Mouse (Mus musculus) adipose tissue, adult 10 weeks (tissue): ENCODE measurements around the gene Uqcr10. TPM values are rescaled to one million over a fixed set of nuclear protein-coding genes. Genes with fewer than 3 reads are reported as not detected.

Source experiments
- polyA plus RNA-seq: library from polyadenylated mRNA; stranded (reverse); fragments of 350-450 nt; fragmentation: Illumina TruSeq; extraction: RNeasy Lipid Tissue Mini Kit (QIAGEN cat#74804); gene quantifications from one replicate; pipeline ENCODE4 v1.2.3, GENCODE M21; 2014; ENCODE audit warnings: low read depth, low replicate concordance

Gene Uqcr10
- polyA plus RNA-seq = 374 TPM

DNA sequence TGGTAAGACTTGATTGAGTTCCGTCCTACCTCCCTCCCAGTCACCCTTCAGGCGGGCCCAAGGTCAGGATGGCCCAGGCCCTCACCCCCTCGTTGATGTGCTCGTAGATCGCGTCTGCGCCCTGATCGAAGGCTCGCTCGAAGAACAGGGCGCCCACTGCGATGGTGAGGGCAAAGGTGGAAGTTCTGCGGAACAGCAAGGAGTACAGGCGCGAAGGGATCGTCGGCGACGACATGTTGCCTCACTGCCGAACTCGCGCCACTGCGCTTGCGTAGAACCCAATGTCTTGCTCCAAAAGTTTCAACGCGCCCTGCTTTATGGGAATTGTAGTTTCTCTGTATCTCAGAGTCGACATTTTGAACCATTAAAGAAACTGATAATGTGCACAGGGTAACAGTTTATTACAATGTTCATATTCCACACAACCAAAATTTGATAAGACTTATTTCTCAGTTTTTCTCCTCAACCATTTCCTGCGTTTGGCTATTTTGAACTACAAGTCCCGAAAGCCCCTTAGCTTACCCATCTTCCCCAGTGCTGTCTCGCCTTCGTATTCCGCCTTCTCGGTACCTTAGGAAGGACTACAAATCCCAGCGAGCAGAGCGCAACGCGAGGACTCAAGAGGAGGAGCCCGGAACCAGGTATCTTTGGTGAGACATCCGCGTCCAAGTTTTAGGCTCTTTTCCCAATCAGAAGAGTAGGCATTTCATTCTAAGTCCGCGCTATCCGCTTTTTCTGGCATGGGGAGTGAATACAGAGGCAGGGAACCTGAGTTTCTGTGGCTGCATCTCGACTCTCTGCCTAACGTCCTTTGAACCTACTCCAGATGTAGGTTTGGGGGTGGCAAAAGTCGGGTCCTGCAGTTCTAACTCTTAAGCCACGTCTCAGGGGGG, at the start of gene Uqcr10, which contains the start of gene Zmat5:
Gene Uqcr10 (minus strand): TSS at position 271 of the 893 bp plus-strand sequence.
Gene Zmat5 (plus strand): TSS at position 607 of the 893 bp plus-strand sequence.

DNA sequence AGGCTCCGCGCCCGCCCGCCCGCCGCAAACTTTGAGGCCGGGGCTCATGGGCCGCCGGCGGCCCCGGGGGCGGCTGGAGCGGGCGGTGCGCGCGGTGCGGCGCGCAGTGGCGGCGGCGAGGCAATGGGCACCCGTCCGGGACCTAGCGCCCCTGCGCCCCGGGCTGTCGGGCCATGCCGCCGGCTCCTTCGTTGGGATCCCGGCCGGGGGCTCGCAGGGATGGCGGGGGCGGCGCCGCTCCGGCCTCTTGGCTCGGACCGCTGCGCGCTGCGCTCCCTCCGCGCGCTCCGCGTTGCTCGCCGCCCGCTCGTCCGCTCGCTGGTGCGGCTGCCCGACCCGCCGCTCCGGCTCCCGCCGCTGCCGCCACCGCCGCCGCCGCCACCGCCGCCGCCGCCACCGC, 42.6 kb upstream of the Uqcr10 start, which contains the start of gene Cabp7:
Gene Cabp7 (minus strand): TSS at position 46 of the 400 bp plus-strand sequence.

Other genes with a start within 250 kb of the Uqcr10 start
- gene Mtmr3, start 109.5 kb downstream of the Uqcr10 start, polyA plus RNA-seq = 34.3 TPM
- not detected for gene Gm11032, start 84.3 kb downstream of the Uqcr10 start, polyA plus RNA-seq
- gene Ascc2, start 66.6 kb downstream of the Uqcr10 start, polyA plus RNA-seq = 27.2 TPM
- 23.3 TPM for gene Zmat5, start 336 bp upstream of the Uqcr10 start, polyA plus RNA-seq
- not detected for gene Cabp7, start 42.4 kb upstream of the Uqcr10 start, polyA plus RNA-seq
- gene Nf2, start 145.2 kb upstream of the Uqcr10 start, polyA plus RNA-seq = 52.1 TPM
- gene Nipsnap1, start 169.6 kb upstream of the Uqcr10 start, polyA plus RNA-seq = 13.3 TPM
- 20.1 TPM for gene Thoc5, start 191.0 kb upstream of the Uqcr10 start, polyA plus RNA-seq
- 0.26 TPM for gene Nefh, start 243.7 kb upstream of the Uqcr10 start, polyA plus RNA-seq